Mouse (Mus musculus): ENCODE measurements around the gene Dazap2. TPM values are rescaled to one million over a fixed set of nuclear protein-coding genes. Genes with fewer than 3 reads are reported as not detected.
A peak's percentile ranks its signal among the peaks of the same experiment; 100 is the strongest.

The Dazap2 gene
- total and polyA plus RNA-seq, 3 experiments = 56.0 to 213 (median 159) TPM

- peak; percentile 58 for DNase-seq (ENCODE audit: extremely low read depth)
These were observed 50.5 kb downstream of the Dazap2 start for GRCm38 (mm10) chr15:100665411-100666218.

DNA sequence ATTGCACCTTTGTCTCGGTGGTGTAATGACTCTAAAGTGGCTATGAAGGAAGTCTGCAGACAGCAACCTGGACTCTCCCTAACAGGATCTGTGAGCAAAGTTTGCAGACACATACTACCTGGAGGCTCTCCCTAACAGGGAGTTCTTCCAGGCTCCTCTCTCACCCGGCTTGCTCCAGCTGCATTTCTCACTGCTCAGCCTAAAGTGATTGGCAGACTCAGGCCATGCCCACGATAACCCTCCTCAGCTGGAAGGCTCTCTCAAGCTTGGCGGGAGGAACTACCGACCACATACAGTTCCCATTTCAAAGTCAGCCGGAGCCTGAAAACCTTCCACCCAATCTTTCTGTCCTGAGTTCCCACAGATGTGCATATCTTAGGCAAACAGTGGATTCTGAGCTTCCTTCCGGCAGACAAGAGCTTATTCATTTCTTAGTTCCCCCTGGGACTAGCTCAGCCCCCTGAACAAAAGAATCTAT lies 51.1 kb downstream of the Dazap2 start:
- DNase-seq (ENCODE audit: extremely low read depth) = peak; percentile 59
- peak overlapping the region; percentile 29 to 50 (median 41) for H3K4me3 ChIP-seq (replicated peaks in 1 of 3; ENCODE audit: low read depth in 2 of 3, low read length in 2 of 3, poor library complexity in 1 of 3)
- no peak; the same call in 1 of the 2 replicates for TF ChIP-seq MXI1 (IDR thresholded peaks at IDR 0.05; ENCODE audit: low read depth, low read length)
- TF ChIP-seq SMC3 (IDR thresholded peaks at IDR 0.05; ENCODE audit: low read depth, low read length) = no peak
- peak; percentile 44; the same call in 1 of the 2 replicates for TF ChIP-seq IRF4 (IDR thresholded peaks at IDR 0.05; ENCODE audit: low read depth, low read length)
- peak; percentile 58 for TF ChIP-seq ETS1 (conservative IDR thresholded peaks at IDR 0.05; ENCODE audit: low read depth, low read length)
- TF ChIP-seq EP300 (IDR thresholded peaks at IDR 0.05; ENCODE audit: low read length) = 0 out of 2 replicates have a peak, but pooled peaks have one; percentile 31
- peak overlapping the region; percentile 69 for H3K27ac ChIP-seq (ENCODE audit: insufficient read depth, low read depth)
- peaks cover 3 to 31% of the 10 kb centered on the region in 2 experiments for H3K36me3 ChIP-seq (replicated peaks in 1 of 2; ENCODE audit: control insufficient read depth in 1 of 2, insufficient read depth in 1 of 2, low read length in 1 of 2)
- no peaks in the 10 kb centered on the region for H3K27me3 ChIP-seq (replicated peaks)
- H3K79me2 ChIP-seq (replicated peaks; ENCODE audit: control insufficient read depth, extremely low read depth, insufficient read depth, poor library complexity, severe bottlenecking) = peaks cover 49% of the 10 kb centered on the region
- peaks cover 20 to 82% of the 10 kb centered on the region in 2 experiments for H3K4me1 ChIP-seq (ENCODE audit: control insufficient read depth in 1 of 2, insufficient read depth in 2 of 2)
- dilution Hi-C loops (cut with MboI; ENCODE audit: extremely low pct_ligation_motif_present, extremely low pct_unique_long_range_greater_than_20kb, low sequenced_read_pairs) (no loop called here), in situ Hi-C loops (cut with MboI; ENCODE audit: low pct_ligation_motif_present, low pct_unique_long_range_greater_than_20kb, low sequenced_read_pairs) (no loop called here)
- H3K9ac ChIP-seq (ENCODE audit: insufficient read depth, low read depth) = peak overlapping the region; percentile 85; the same call in 1 of the 2 replicates
- no peaks in the 10 kb centered on the region for H3K9me3 ChIP-seq (replicated peaks; ENCODE audit: low read length)
- peak overlapping the region; percentile 64 for H3K4me2 ChIP-seq (ENCODE audit: insufficient read depth, low read depth, poor library complexity, severe bottlenecking)

More at GRCm38 (mm10) chr15:100665411-100666218, 50.5 kb downstream of the Dazap2 start:
- Histone ChIP-seq H3K36me3 (replicated peaks in 1 of 2; ENCODE audit: control insufficient read depth in 1 of 2, insufficient read depth in 1 of 2, low read length in 1 of 2) (peaks cover 10 to 38% of the 10 kb centered on the region in 2 experiments), H3K4me1 (ENCODE audit: control insufficient read depth in 1 of 2, insufficient read depth in 2 of 2) (peaks cover 20 to 82% of the 10 kb centered on the region in 2 experiments), H3K4me3 (replicated peaks in 1 of 3; ENCODE audit: low read depth in 2 of 3, low read length in 2 of 3, poor library complexity in 1 of 3) (peak overlapping the region; percentile 8 to 41 (median 29)), H3K27me3 (replicated peaks) (no peaks in the 10 kb centered on the region), H3K79me2 (replicated peaks; ENCODE audit: control insufficient read depth, extremely low read depth, insufficient read depth, poor library complexity, severe bottlenecking) (peaks cover 49% of the 10 kb centered on the region), H3K9me3 (replicated peaks; ENCODE audit: low read length) (no peaks in the 10 kb centered on the region), H3K9ac (ENCODE audit: insufficient read depth, low read depth) (peak overlapping the region; percentile 85; the same call in 1 of the 2 replicates), H3K27ac (ENCODE audit: insufficient read depth, low read depth) (peak overlapping the region; percentile 69), H3K4me2 (ENCODE audit: insufficient read depth, low read depth, poor library complexity, severe bottlenecking) (peak overlapping the region; percentile 64)
- in situ Hi-C loops (cut with MboI; ENCODE audit: low pct_ligation_motif_present, low pct_unique_long_range_greater_than_20kb, low sequenced_read_pairs) (no loop called here), dilution Hi-C loops (cut with MboI; ENCODE audit: extremely low pct_ligation_motif_present, extremely low pct_unique_long_range_greater_than_20kb, low sequenced_read_pairs) (no loop called here)
- TF ChIP-seq CHD1 (IDR thresholded peaks at IDR 0.05; ENCODE audit: low read depth, low read length) = 0 out of 2 replicates have a peak, but pooled peaks have one; percentile 16
- TF ChIP-seq SIN3A (IDR thresholded peaks at IDR 0.05; ENCODE audit: low read length) = no peak; the same call in 1 of the 2 replicates
- peak; percentile 54; the same call in 1 of the 2 replicates for TF ChIP-seq ZNF384 (IDR thresholded peaks at IDR 0.05; ENCODE audit: low read depth, low read length)

DNA sequence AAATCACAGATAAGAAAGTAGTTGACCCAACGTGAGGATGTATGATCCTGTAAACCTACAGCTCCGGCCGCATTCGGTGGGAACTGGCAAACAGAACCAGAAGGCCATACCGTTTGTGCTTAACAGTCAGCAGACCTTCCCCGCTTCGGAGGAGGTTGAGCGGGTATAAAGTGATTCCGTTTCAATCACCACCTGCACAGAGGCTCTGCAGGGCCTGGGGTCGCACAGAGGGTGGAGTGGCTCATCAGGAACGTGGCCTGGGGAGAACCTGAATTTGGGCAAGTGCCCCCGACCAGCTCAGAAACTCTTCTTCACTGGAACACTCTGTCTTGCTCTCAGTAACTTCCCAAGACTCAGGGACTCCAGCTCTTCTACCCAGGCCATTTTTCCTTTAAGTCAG lies 51.7 kb downstream of the Dazap2 start:
- peak overlapping the region; percentile 29 to 41 (median 38) for H3K4me3 ChIP-seq (replicated peaks in 1 of 3; ENCODE audit: low read depth in 2 of 3, low read length in 2 of 3, poor library complexity in 1 of 3)
- peaks cover 3 to 25% of the 10 kb centered on the region in 2 experiments for H3K36me3 ChIP-seq (replicated peaks in 1 of 2; ENCODE audit: control insufficient read depth in 1 of 2, insufficient read depth in 1 of 2, low read length in 1 of 2)
- H3K9ac ChIP-seq (ENCODE audit: insufficient read depth, low read depth) = peak overlapping the region; percentile 85
- H3K27ac ChIP-seq (ENCODE audit: insufficient read depth, low read depth) = peak overlapping the region; percentile 55
- no peaks in the 10 kb centered on the region for H3K27me3 ChIP-seq (replicated peaks)
- dilution Hi-C loops (cut with MboI; ENCODE audit: extremely low pct_ligation_motif_present, extremely low pct_unique_long_range_greater_than_20kb, low sequenced_read_pairs) (no loop called here), in situ Hi-C loops (cut with MboI; ENCODE audit: low pct_ligation_motif_present, low pct_unique_long_range_greater_than_20kb, low sequenced_read_pairs) (no loop called here)
- DNase-seq (ENCODE audit: extremely low read depth) = no peak
- H3K4me2 ChIP-seq (ENCODE audit: insufficient read depth, low read depth, poor library complexity, severe bottlenecking) = peak overlapping the region; percentile 64
- no peaks in the 10 kb centered on the region for H3K9me3 ChIP-seq (replicated peaks; ENCODE audit: low read length)
- H3K79me2 ChIP-seq (replicated peaks; ENCODE audit: control insufficient read depth, extremely low read depth, insufficient read depth, poor library complexity, severe bottlenecking) = peaks cover 49% of the 10 kb centered on the region
- peaks cover 23 to 82% of the 10 kb centered on the region in 2 experiments for H3K4me1 ChIP-seq (ENCODE audit: control insufficient read depth in 1 of 2, insufficient read depth in 2 of 2)
- no peak for TF ChIP-seq E2F4 (IDR thresholded peaks at IDR 0.05; ENCODE audit: insufficient replicate concordance, low read depth, low read length)
- TF ChIP-seq NRF1 (IDR thresholded peaks at IDR 0.05; ENCODE audit: low read depth, low read length) = no peak
- TF ChIP-seq TBP (conservative IDR thresholded peaks at IDR 0.05; ENCODE audit: low read depth, low read length) = no peak
- TF ChIP-seq ELF1 (IDR thresholded peaks at IDR 0.05; ENCODE audit: low read depth, low read length) = no peak
- TF ChIP-seq RAD21 (IDR thresholded peaks at IDR 0.05; ENCODE audit: low read depth, low read length) = no peak
- no peak for TF ChIP-seq CHD2 (IDR thresholded peaks at IDR 0.05; ENCODE audit: low read length)
- TF ChIP-seq POLR2AphosphoS2 (IDR thresholded peaks at IDR 0.05; ENCODE audit: low read depth, low read length) = no peak
- no peak for TF ChIP-seq POLR2A (IDR thresholded peaks at IDR 0.05; ENCODE audit: low read depth, low read length)
- no peak for TF ChIP-seq IRF4 (IDR thresholded peaks at IDR 0.05; ENCODE audit: low read depth, low read length)
- TF ChIP-seq MEF2A (IDR thresholded peaks at IDR 0.05; ENCODE audit: borderline replicate concordance, low read depth, low read length) = no peak
- TF ChIP-seq NELFE (IDR thresholded peaks at IDR 0.05; ENCODE audit: low read depth, low read length) = no peak
- no peak for TF ChIP-seq MAX (IDR thresholded peaks at IDR 0.05; ENCODE audit: low read length)
- no peak for TF ChIP-seq SIN3A (IDR thresholded peaks at IDR 0.05; ENCODE audit: low read length)
- no peak for TF ChIP-seq RCOR1 (conservative IDR thresholded peaks at IDR 0.05; ENCODE audit: low read depth, low read length)
